Mouse (Mus musculus) G1E (cell line): Measurements from ENCODE around the gene Slc9a8.

Experiments used
- CTCF ChIP-seq: IDR thresholded peaks from 2 replicates; pipeline ENCODE4 v1.5.1; 2012; ENCODE audit warnings: low read depth, low read length, inconsistent platforms, mixed read lengths
- GATA1 ChIP-seq: IDR thresholded peaks from 2 replicates; pipeline ENCODE4 v1.6.1; 2012; ENCODE audit warnings: borderline replicate concordance, low read length, inconsistent platforms, mixed read lengths
- POLR2AphosphoS5 ChIP-seq: IDR thresholded peaks from 2 replicates; pipeline ENCODE4 v1.6.1; 2012; ENCODE audit warnings: low read depth, low read length, inconsistent platforms; ENCODE audit not compliant: insufficient replicate concordance

- no peak for TF ChIP-seq GATA1
- TF ChIP-seq CTCF: no peak
- no peak for TF ChIP-seq POLR2AphosphoS5
Observed at GRCm38 (mm10) chr2:167383666-167384083, 37.8 kb upstream of the Slc9a8 start.
